Mouse (Mus musculus): ENCODE data around the gene Nudt16l1. TPM values are rescaled to one million over a fixed set of nuclear protein-coding genes. Genes with fewer than 3 reads are reported as not detected.
A peak's percentile ranks its signal among the peaks of the same experiment; 100 is the strongest.

The Nudt16l1 gene
- polyA plus RNA-seq, 1 experiment from 2014 or later: 49.0 TPM

GRCm38 (mm10) chr16:4913783-4914735 lies 24.5 kb upstream of the Nudt16l1 start:
- WGBS (ENCODE audit: insufficient replicate concordance): 37% methylated on average over 12 of the region's 12 CpGs
- Histone ChIP-seq H3K27me3 (no peaks in the 10 kb centered on the region), H3K4me2 (0 out of 2 replicates have a peak overlapping the region, but pooled peaks have one; percentile 29)

GRCm38 (mm10) chr16:4915931-4916330 lies 22.6 kb upstream of the Nudt16l1 start:
- peaks cover 49% of the 10 kb centered on the region for H3K36me3 ChIP-seq (replicated peaks)
- no peaks in the 10 kb centered on the region for H3K27me3 ChIP-seq
- no peaks in the 10 kb centered on the region for H3K9me3 ChIP-seq (replicated peaks)
- peaks cover 22% of the 10 kb centered on the region for H3K4me1 ChIP-seq (replicated peaks)
- H3K4me2 ChIP-seq: no peak overlapping the region
- no peak for ATAC-seq (ENCODE audit: insufficient read depth)
- no peak overlapping the region for H3K4me3 ChIP-seq (replicated peaks)
- H3K27ac ChIP-seq (replicated peaks): no peak overlapping the region
- WGBS (ENCODE audit: insufficient replicate concordance): 38% methylated on average over 3 of the region's 3 CpGs
- no peak overlapping the region for H3K9ac ChIP-seq

More at GRCm38 (mm10) chr16:4913783-4914735, 24.5 kb upstream of the Nudt16l1 start:
- H3K36me3 ChIP-seq (replicated peaks): peaks cover 61% of the 10 kb centered on the region
- no peak overlapping the region for H3K4me3 ChIP-seq (replicated peaks)
- peak overlapping the region; percentile 76; the same call in 1 of the 2 replicates for H3K27ac ChIP-seq (replicated peaks)
- no peak overlapping the region for H3K9ac ChIP-seq
- H3K9me3 ChIP-seq (replicated peaks): no peaks in the 10 kb centered on the region
- H3K4me1 ChIP-seq (replicated peaks): peaks cover 23% of the 10 kb centered on the region
- ATAC-seq (ENCODE audit: insufficient read depth): peak; percentile 30; the same call in 1 of the 2 replicates

- WGBS (ENCODE audit: insufficient replicate concordance): 61% methylated on average over 2 of the region's 2 CpGs
- H3K27me3 ChIP-seq: no peaks in the 10 kb centered on the region
- ATAC-seq (ENCODE audit: insufficient read depth): no peak
Measured at GRCm38 (mm10) chr16:4916608-4917007, 22.0 kb upstream of the Nudt16l1 start.

GRCm38 (mm10) chr16:4920556-4920955 lies 18.0 kb upstream of the Nudt16l1 start:
- Histone ChIP-seq H3K36me3 (replicated peaks) (peaks cover 60% of the 10 kb centered on the region), H3K27ac (replicated peaks) (no peak overlapping the region; the same call in 1 of the 2 replicates), H3K9me3 (replicated peaks) (no peaks in the 10 kb centered on the region), H3K9ac (no peak overlapping the region), H3K4me1 (replicated peaks) (no peaks in the 10 kb centered on the region; the same call in 1 of the 2 replicates), H3K27me3 (no peaks in the 10 kb centered on the region), H3K4me3 (replicated peaks) (no peak overlapping the region), H3K4me2 (no peak overlapping the region)
- no peak for ATAC-seq (ENCODE audit: insufficient read depth)
- 43% methylated on average over 4 of the region's 4 CpGs for WGBS (ENCODE audit: insufficient replicate concordance)

More at GRCm38 (mm10) chr16:4916608-4917007, 22.0 kb upstream of the Nudt16l1 start:
- H3K9me3 ChIP-seq (replicated peaks): no peaks in the 10 kb centered on the region
- H3K4me3 ChIP-seq (replicated peaks): no peak overlapping the region
- no peak overlapping the region for H3K4me2 ChIP-seq
- H3K9ac ChIP-seq: no peak overlapping the region
- H3K4me1 ChIP-seq (replicated peaks): peaks cover 22% of the 10 kb centered on the region
- no peak overlapping the region for H3K27ac ChIP-seq (replicated peaks)
- H3K36me3 ChIP-seq (replicated peaks): peaks cover 42% of the 10 kb centered on the region; the same call in 1 of the 2 replicates

GRCm38 (mm10) chr16:4922481-4922880 lies 16.1 kb upstream of the Nudt16l1 start:
- Histone ChIP-seq H3K4me3 (replicated peaks) (no peak overlapping the region), H3K4me2 (no peak overlapping the region), H3K27me3 (no peaks in the 10 kb centered on the region), H3K9me3 (replicated peaks) (no peaks in the 10 kb centered on the region), H3K9ac (no peak overlapping the region), H3K36me3 (replicated peaks) (peaks cover 61% of the 10 kb centered on the region), H3K4me1 (replicated peaks) (peaks cover 5% of the 10 kb centered on the region), H3K27ac (replicated peaks) (no peak overlapping the region)
- no peak for ATAC-seq (ENCODE audit: insufficient read depth)
- WGBS (ENCODE audit: insufficient replicate concordance): 67% methylated on average over 6 of the region's 6 CpGs

GRCm38 (mm10) chr16:4923996-4924395 lies 14.6 kb upstream of the Nudt16l1 start:
- Histone ChIP-seq H3K4me1 (replicated peaks) (peaks cover 9% of the 10 kb centered on the region), H3K36me3 (replicated peaks) (peaks cover 62% of the 10 kb centered on the region), H3K4me3 (replicated peaks) (no peak overlapping the region), H3K27ac (replicated peaks) (no peak overlapping the region), H3K9ac (no peak overlapping the region), H3K4me2 (no peak overlapping the region), H3K9me3 (replicated peaks) (no peaks in the 10 kb centered on the region), H3K27me3 (no peaks in the 10 kb centered on the region)
- WGBS (ENCODE audit: insufficient replicate concordance): 72% methylated on average over 5 of the region's 5 CpGs
- no peak for ATAC-seq (ENCODE audit: insufficient read depth)

- H3K4me3 ChIP-seq (replicated peaks): no peak overlapping the region
- ATAC-seq (ENCODE audit: insufficient read depth): peak; percentile 55; the same call in 1 of the 2 replicates
- WGBS (ENCODE audit: insufficient replicate concordance): 79% methylated on average over 7 of the region's 7 CpGs
- no peaks in the 10 kb centered on the region for H3K27me3 ChIP-seq
- H3K9ac ChIP-seq: no peak overlapping the region
- no peaks in the 10 kb centered on the region for H3K9me3 ChIP-seq (replicated peaks)
- H3K27ac ChIP-seq (replicated peaks): peak overlapping the region; percentile 38
- peaks cover 21% of the 10 kb centered on the region for H3K4me1 ChIP-seq (replicated peaks)
- H3K4me2 ChIP-seq: no peak overlapping the region
- H3K36me3 ChIP-seq (replicated peaks): peaks cover 80% of the 10 kb centered on the region
Measured at GRCm38 (mm10) chr16:4927967-4928366, 10.6 kb upstream of the Nudt16l1 start.

GRCm38 (mm10) chr16:4928474-4928873 lies 10.1 kb upstream of the Nudt16l1 start:
- peak; percentile 26; the same call in 1 of the 2 replicates for ATAC-seq (ENCODE audit: insufficient read depth)
- Histone ChIP-seq H3K4me1 (replicated peaks) (peaks cover 21% of the 10 kb centered on the region), H3K36me3 (replicated peaks) (peaks cover 80% of the 10 kb centered on the region), H3K4me3 (replicated peaks) (no peak overlapping the region), H3K27ac (replicated peaks) (peak overlapping the region; percentile 29; the same call in 1 of the 2 replicates), H3K4me2 (no peak overlapping the region), H3K9me3 (replicated peaks) (no peaks in the 10 kb centered on the region), H3K9ac (no peak overlapping the region), H3K27me3 (no peaks in the 10 kb centered on the region)
- 49% methylated on average over 2 of the region's 2 CpGs for WGBS (ENCODE audit: insufficient replicate concordance)

- Histone ChIP-seq H3K36me3 (replicated peaks) (peaks cover 78% of the 10 kb centered on the region), H3K27ac (replicated peaks) (no peak overlapping the region), H3K9me3 (replicated peaks) (no peaks in the 10 kb centered on the region), H3K4me3 (replicated peaks) (no peak overlapping the region), H3K9ac (no peak overlapping the region), H3K4me2 (no peak overlapping the region), H3K27me3 (no peaks in the 10 kb centered on the region), H3K4me1 (replicated peaks) (peaks cover 16% of the 10 kb centered on the region)
- ATAC-seq (ENCODE audit: insufficient read depth): no peak
- WGBS (ENCODE audit: insufficient replicate concordance): 72% methylated on average over 3 of the region's 3 CpGs
Measured at GRCm38 (mm10) chr16:4932429-4932828, 6.1 kb upstream of the Nudt16l1 start.

- Histone ChIP-seq H3K4me3 (replicated peaks) (no peak overlapping the region), H3K4me1 (replicated peaks) (peaks cover 32% of the 10 kb centered on the region), H3K27ac (replicated peaks) (no peak overlapping the region), H3K36me3 (replicated peaks) (peaks cover 65% of the 10 kb centered on the region), H3K9me3 (replicated peaks) (no peaks in the 10 kb centered on the region), H3K27me3 (no peaks in the 10 kb centered on the region), H3K9ac (no peak overlapping the region), H3K4me2 (no peak overlapping the region)
- WGBS (ENCODE audit: insufficient replicate concordance): 92% methylated on average over 31 of the region's 31 CpGs
- no peak for ATAC-seq (ENCODE audit: insufficient read depth)
Measured at GRCm38 (mm10) chr16:4935430-4935829, 3.1 kb upstream of the Nudt16l1 start.

- Histone ChIP-seq H3K36me3 (replicated peaks) (peaks cover 65% of the 10 kb centered on the region), H3K9ac (no peak overlapping the region), H3K27ac (replicated peaks) (no peak overlapping the region)
Measured at GRCm38 (mm10) chr16:4935931-4936703, 2.4 kb upstream of the Nudt16l1 start.

More at GRCm38 (mm10) chr16:4935931-4936703, 2.4 kb upstream of the Nudt16l1 start:
- no peaks in the 10 kb centered on the region for H3K27me3 ChIP-seq
- no peaks in the 10 kb centered on the region for H3K9me3 ChIP-seq (replicated peaks)
- no peak for ATAC-seq (ENCODE audit: insufficient read depth)
- H3K4me1 ChIP-seq (replicated peaks): peaks cover 35% of the 10 kb centered on the region
- no peak overlapping the region for H3K4me2 ChIP-seq
- WGBS (ENCODE audit: insufficient replicate concordance): 57% methylated on average over 10 of the region's 10 CpGs
- H3K4me3 ChIP-seq (replicated peaks): no peak overlapping the region

Measured in liver, embryonic 15.5 days (tissue).